Mouse (Mus musculus) ES-Bruce4 (cell line): ENCODE measurements around the gene Supt4a. TPM values are rescaled to one million over a fixed set of nuclear protein-coding genes. Genes with fewer than 3 reads are reported as not detected.
A peak's percentile ranks its signal among the peaks of the same experiment; 100 is the strongest.

Source experiments
- H3K27ac ChIP-seq: 2 replicates; pipeline ENCODE4 v1.5.1; 2012; ENCODE audit warnings: low read length, inconsistent platforms; ENCODE audit not compliant: insufficient read depth
- H3K27me3 ChIP-seq: 2 replicates; pipeline ENCODE4 v1.6.1; 2012; ENCODE audit warnings: mild to moderate bottlenecking, low read length, inconsistent platforms; ENCODE audit not compliant: control insufficient read depth, poor library complexity, insufficient read depth, severe bottlenecking
- H3K36me3 ChIP-seq: 2 replicates; pipeline ENCODE4 v1.6.1; 2012; ENCODE audit warnings: inconsistent platforms, mild to moderate bottlenecking, low read length, moderate library complexity; ENCODE audit not compliant: control insufficient read depth, poor library complexity, insufficient read depth, severe bottlenecking
- H3K4me1 ChIP-seq: one replicate; pipeline ENCODE4 v1.8.1; 2011; ENCODE audit warnings: low read length; ENCODE audit not compliant: control insufficient read depth, insufficient read depth
- H3K4me3 ChIP-seq: 2 replicates; pipeline ENCODE4 v1.5.1; 2011; ENCODE audit warnings: low read depth, mild to moderate bottlenecking, low read length
- H3K9ac ChIP-seq: 2 replicates; pipeline ENCODE4 v1.6.1; 2012; ENCODE audit warnings: low read depth, mild to moderate bottlenecking, inconsistent platforms; ENCODE audit not compliant: poor library complexity, severe bottlenecking
- H3K9me3 ChIP-seq: replicated peaks from 2 replicates; pipeline ENCODE4 v1.6.1; 2012; ENCODE audit warnings: mild to moderate bottlenecking, low read length, inconsistent platforms; ENCODE audit not compliant: control insufficient read depth, poor library complexity, insufficient read depth, severe bottlenecking
- CTCF ChIP-seq: IDR thresholded peaks from one replicate; pipeline ENCODE4 v1.8.1; 2011; ENCODE audit warnings: low read depth, low read length
- EP300 ChIP-seq: IDR thresholded peaks from 2 replicates; pipeline ENCODE4 v1.6.1; 2011; ENCODE audit warnings: low read depth, low read length; ENCODE audit not compliant: insufficient read depth
- POLR2A ChIP-seq: IDR thresholded peaks from one replicate; pipeline ENCODE4 v1.8.1; 2011; ENCODE audit warnings: low read length; ENCODE audit not compliant: insufficient read depth
- polyA plus RNA-seq: library from polyadenylated mRNA; stranded (reverse); fragments of >200 nt; gene quantifications from 2 replicates; pipeline ENCODE4 v1.2.4, GENCODE M21; 2011; ENCODE audit warnings: low read depth; ENCODE audit not compliant: missing spikeins, insufficient read depth, insufficient read length

Gene Supt4a
- polyA plus RNA-seq, 1 experiment = 83.6 TPM

DNA sequence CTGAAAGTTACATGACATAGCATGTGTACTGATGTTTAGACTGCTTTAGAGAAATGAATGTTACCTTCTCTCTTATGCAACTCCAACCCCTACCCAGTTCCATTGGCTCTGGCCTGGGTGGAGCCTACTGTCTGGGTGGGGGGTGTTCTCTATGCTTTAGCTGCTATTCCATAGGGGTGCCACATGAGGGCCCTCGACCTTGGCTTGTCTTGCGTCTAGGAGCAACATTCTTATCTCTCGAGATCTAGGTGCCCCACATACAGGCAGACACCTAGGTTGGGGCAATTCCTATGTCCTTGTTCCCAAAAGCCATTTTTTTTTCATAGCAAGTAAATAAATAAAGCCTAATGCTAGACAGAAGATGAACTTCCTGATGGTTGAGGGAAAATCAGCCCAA lies 22.3 kb downstream of the Supt4a start:
- no peak overlapping the region for H3K27ac ChIP-seq
- H3K9me3 ChIP-seq = no peaks in the 10 kb centered on the region
- H3K36me3 ChIP-seq = peaks cover 7% of the 10 kb centered on the region; the same call in 1 of the 2 replicates
- no peak overlapping the region for H3K4me3 ChIP-seq
- no peak for TF ChIP-seq EP300
- TF ChIP-seq POLR2A = no peak
- TF ChIP-seq CTCF = peak; percentile 57
- H3K9ac ChIP-seq = no peak overlapping the region
- peaks cover 4% of the 10 kb centered on the region; the same call in 1 of the 2 replicates for H3K27me3 ChIP-seq
- H3K4me1 ChIP-seq = peaks cover 3% of the 10 kb centered on the region

- H3K36me3 ChIP-seq = peaks cover 7% of the 10 kb centered on the region; the same call in 1 of the 2 replicates
- no peak within 1 kb of the TSS for H3K4me3 ChIP-seq
- H3K27me3 ChIP-seq = peaks cover 5% of the 10 kb centered on the region; the same call in 1 of the 2 replicates
- H3K9ac ChIP-seq = no peak within 1 kb of the TSS
- H3K4me1 ChIP-seq = no peaks in the 10 kb centered on the region
- no peak within 1 kb of the TSS for H3K27ac ChIP-seq
- TF ChIP-seq CTCF (no peak), EP300 (no peak), POLR2A (no peak)
- no peaks in the 10 kb centered on the region for H3K9me3 ChIP-seq
Observed at GRCm38 (mm10) chr11:87760301-87761081, 23.1 kb downstream of the Supt4a start, which contains the start of gene Tspoap1. Gene Tspoap1, plus strand, starts transcription at chr11:87760541.

DNA sequence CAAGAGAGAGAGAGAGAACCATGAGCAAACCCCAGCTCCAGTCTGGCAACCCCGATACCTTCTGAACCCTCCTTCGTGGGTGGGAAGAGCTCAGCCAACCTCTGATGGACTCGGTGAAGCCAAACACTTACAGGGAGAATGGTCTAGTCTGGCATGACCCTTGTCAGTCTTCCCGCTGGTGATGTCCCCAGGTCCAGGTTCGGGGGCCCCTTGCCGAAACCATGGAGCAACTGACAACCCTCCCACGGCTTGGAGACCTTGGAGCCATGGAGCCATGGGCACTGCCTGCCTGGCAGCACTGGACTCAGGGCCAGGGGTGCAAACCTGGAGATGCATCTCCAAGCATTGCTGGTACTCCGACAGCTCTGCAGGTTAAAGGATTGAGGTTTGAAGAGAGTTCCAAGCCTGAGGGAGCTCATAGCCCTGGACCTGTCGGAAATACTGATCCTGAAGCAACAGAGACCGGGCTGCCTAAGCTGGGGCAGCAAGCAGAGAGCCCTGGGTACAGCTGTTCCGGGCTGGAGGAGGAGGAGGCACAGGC lies 23.9 kb downstream of the Supt4a start:
- TF ChIP-seq CTCF = no peak
- no peak for TF ChIP-seq POLR2A
- no peak for TF ChIP-seq EP300

DNA sequence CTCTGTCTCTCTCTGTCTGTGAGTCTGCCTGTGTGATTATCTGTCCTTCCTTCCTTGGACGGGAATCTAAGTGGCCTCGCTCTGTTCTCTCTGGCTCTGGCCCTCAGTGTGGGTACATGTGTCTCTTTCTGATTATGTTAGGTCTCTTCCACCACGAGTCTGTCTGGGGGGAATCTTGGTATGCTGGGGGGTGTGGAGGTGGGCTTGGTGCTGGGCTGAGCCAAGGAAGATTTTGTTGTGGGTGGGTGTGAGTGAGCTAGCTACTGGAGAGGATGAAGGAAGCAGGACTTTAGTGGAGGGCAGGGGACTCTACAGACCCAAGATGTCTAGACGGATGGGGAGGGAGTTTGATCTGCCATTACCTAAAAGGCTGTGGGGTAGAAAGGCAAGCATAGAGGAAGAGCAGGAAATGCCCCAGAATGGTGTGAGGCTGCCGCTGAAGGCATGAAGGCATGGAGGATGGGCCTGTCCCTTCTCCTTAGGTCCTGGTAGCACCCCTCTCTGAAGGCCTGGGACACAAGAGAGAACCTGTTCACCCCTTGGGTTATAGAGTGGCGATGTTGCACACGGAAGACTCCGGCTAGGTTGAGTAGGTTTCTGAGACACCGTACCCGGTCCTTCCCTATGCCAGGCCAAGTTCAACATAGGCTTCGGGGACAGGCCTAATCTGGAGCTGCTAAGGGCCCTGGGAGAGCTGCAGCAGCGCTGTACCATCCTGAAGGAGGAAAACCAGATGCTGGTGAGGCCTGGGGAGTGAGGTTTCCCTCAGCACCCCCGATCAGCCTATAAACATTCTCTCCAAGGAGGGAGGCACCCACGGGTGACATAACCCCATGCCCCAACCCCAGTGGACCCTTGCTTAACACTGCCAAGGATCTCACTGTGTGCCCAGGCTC lies 24.7 kb downstream of the Supt4a start:
- TF ChIP-seq CTCF = no peak
- no peak for TF ChIP-seq POLR2A
- TF ChIP-seq EP300 = no peak
- H3K4me3 ChIP-seq = no peak overlapping the region

More for the DNA sequence above, 23.9 kb downstream of the Supt4a start:
- Histone ChIP-seq H3K9ac (no peak overlapping the region), H3K36me3 (peaks cover 7% of the 10 kb centered on the region; the same call in 1 of the 2 replicates), H3K9me3 (no peaks in the 10 kb centered on the region), H3K4me3 (no peak overlapping the region), H3K4me1 (no peaks in the 10 kb centered on the region), H3K27ac (no peak overlapping the region), H3K27me3 (peaks cover 5% of the 10 kb centered on the region; the same call in 1 of the 2 replicates)

DNA sequence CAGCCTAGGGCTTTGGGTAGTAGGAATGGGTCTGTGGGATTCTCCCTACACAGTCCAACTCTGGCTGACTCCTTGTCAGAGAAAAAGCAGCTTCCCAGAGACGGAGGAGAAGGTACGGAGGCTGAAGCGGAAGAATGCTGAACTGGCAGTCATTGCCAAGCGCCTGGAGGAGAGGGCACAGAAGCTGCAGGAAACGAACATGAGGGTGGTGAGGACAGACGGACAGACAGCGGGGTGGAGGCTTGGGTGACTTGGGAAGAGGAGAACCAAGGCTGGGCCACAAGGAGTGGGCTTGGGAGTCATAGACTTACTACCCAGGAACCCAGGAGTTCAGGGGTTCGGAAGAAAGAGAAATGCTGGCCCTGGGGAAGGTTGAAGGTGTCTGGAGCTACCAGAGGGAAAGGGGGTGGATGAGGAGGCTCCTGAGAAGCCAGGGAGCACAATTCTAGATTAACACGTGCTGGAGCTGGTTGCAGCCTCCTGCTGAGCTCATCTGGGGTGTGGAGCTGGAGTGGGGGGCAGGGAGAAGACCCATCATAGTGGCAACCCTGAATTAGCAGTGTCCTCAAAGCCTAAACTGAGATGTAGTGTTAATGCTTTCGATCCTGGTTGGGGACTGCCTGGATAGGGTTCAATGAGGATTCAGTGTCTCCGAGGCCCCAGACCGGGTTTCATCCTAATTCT lies 25.5 kb downstream of the Supt4a start:
- Histone ChIP-seq H3K36me3 (0 out of 2 replicates have a peak, but pooled peaks cover 3% of the 10 kb centered on the region), H3K9me3 (no peaks in the 10 kb centered on the region), H3K27me3 (peaks cover 5% of the 10 kb centered on the region; the same call in 1 of the 2 replicates), H3K4me3 (no peak overlapping the region), H3K27ac (no peak overlapping the region), H3K9ac (no peak overlapping the region), H3K4me1 (no peaks in the 10 kb centered on the region)
- TF ChIP-seq EP300 (no peak), POLR2A (no peak), CTCF (no peak)

More for the DNA sequence above, 24.7 kb downstream of the Supt4a start:
- H3K4me1 ChIP-seq = no peaks in the 10 kb centered on the region
- H3K27me3 ChIP-seq = peaks cover 5% of the 10 kb centered on the region; the same call in 1 of the 2 replicates
- H3K9ac ChIP-seq = no peak overlapping the region
- H3K27ac ChIP-seq = no peak overlapping the region
- H3K36me3 ChIP-seq = 0 out of 2 replicates have a peak, but pooled peaks cover 4% of the 10 kb centered on the region
- no peaks in the 10 kb centered on the region for H3K9me3 ChIP-seq
